17 mouse cellular contexts compared by ENCODE assay signal in genomic region chr8:57213982-57214930, GRCm38 (mm10).
A peak's percentile ranks its signal among the peaks of the same experiment; 100 is the strongest.
DNase-seq lines count a peak whose midpoint lies in the region; ATAC-seq and TF ChIP-seq lines count a peak whose summit lies in the region.
"Had no signal": no experiment of that assay in that cellular context is flagged by ENCODE, and none has a peak within 500 bp of the region (broad histone marks: within the 10 kb centered on the region; RNA-seq: fewer than 3 reads in every experiment).

No protein-coding gene starts in this region.

- no peak for TF ChIP-seq CTCF in liver, adult 2 months (IDR thresholded peaks at IDR 0.05; ENCODE audit: low read depth, low read length)

- no peaks in the 10 kb centered on the region for H3K79me2 ChIP-seq in liver, adult 2 months (ENCODE audit: control insufficient read depth, insufficient read depth, low read length)

- no peak overlapping the region for H3K4me2 ChIP-seq in liver, embryonic 12.5 days
- peak overlapping the region; percentile 49 for H3K4me2 ChIP-seq in heart, embryonic 11.5 days
- peak overlapping the region; percentile 37 for H3K4me2 ChIP-seq in limb, embryonic 14.5 days (replicated peaks; ENCODE audit: low read depth, low read length, severe bottlenecking)
- H3K4me2 ChIP-seq: hindbrain, embryonic 12.5 days; neural tube, embryonic 12.5 days had no signal

- 80% methylated on average over 31 of the region's 31 CpGs for WGBS in liver, adult 2 months
- 72% methylated on average over 31 of the region's 31 CpGs for WGBS in liver, embryonic 12.5 days (ENCODE audit: insufficient replicate concordance)
- 62% methylated on average over 31 of the region's 31 CpGs for WGBS in heart, embryonic 11.5 days (ENCODE audit: insufficient replicate concordance)
- WGBS in limb, embryonic 14.5 days = 35% methylated on average over 31 of the region's 31 CpGs

- ATAC-seq in liver, embryonic 12.5 days = no peak
- ATAC-seq in heart, embryonic 11.5 days (replicated peaks; ENCODE audit: insufficient number of reproducible peaks, low FRiP score, low TSS enrichment) = no peak
- ATAC-seq in limb, embryonic 14.5 days (ENCODE audit: low FRiP score, low read depth) = no peak; the same call in 1 of the 2 replicates
- ATAC-seq: forebrain, embryonic 16.5 days had no signal

- H3K9me3 ChIP-seq in liver, embryonic 12.5 days (replicated peaks) = no peaks in the 10 kb centered on the region
- H3K9me3 ChIP-seq in heart, embryonic 11.5 days (replicated peaks; ENCODE audit: control insufficient read depth, low read length) = no peaks in the 10 kb centered on the region
- H3K9me3 ChIP-seq in limb, embryonic 14.5 days (ENCODE audit: control insufficient read depth, low read length) = no peaks in the 10 kb centered on the region
- H3K9me3 ChIP-seq: G1E; hindbrain, embryonic 12.5 days; neural tube, embryonic 12.5 days had no signal

- H3K4me3 ChIP-seq in liver, adult 2 months (ENCODE audit: insufficient read depth, low read depth, low read length) = no peak overlapping the region
- no peak overlapping the region for H3K4me3 ChIP-seq in liver, embryonic 12.5 days
- H3K4me3 ChIP-seq in heart, embryonic 11.5 days (ENCODE audit: low read depth, low read length) = peak overlapping the region; percentile 16; the same call in 1 of the 2 replicates
- peak overlapping the region; percentile 14 for H3K4me3 ChIP-seq in limb, embryonic 14.5 days (replicated peaks; ENCODE audit: low read length)
- H3K4me3 ChIP-seq: hindbrain, embryonic 12.5 days; left cerebral cortex, adult 2 months; megakaryocyte, embryonic 14.5 days; neural tube, embryonic 12.5 days had no signal

- TF ChIP-seq POLR2A in liver, adult 2 months (IDR thresholded peaks at IDR 0.05; ENCODE audit: extremely low read depth, insufficient read depth, low read length) = no peak
- no peak for TF ChIP-seq POLR2A in limb, embryonic 14.5 days (IDR thresholded peaks at IDR 0.05; ENCODE audit: borderline replicate concordance, extremely low read depth, insufficient read depth, insufficient read length)

- no peaks in the 10 kb centered on the region for H3K4me1 ChIP-seq in liver, adult 2 months (ENCODE audit: control insufficient read depth, insufficient read depth, low read length)
- H3K4me1 ChIP-seq in liver, embryonic 12.5 days = no peaks in the 10 kb centered on the region
- peaks cover 4% of the 10 kb centered on the region for H3K4me1 ChIP-seq in heart, embryonic 11.5 days (ENCODE audit: control insufficient read depth, insufficient read depth, low read length)
- peaks cover 7% of the 10 kb centered on the region for H3K4me1 ChIP-seq in limb, embryonic 14.5 days (ENCODE audit: control insufficient read depth, insufficient read depth, low read length)
- H3K4me1 ChIP-seq: hindbrain, embryonic 12.5 days; megakaryocyte, embryonic 14.5 days; neural tube, embryonic 12.5 days had no signal

- H3K27me3 ChIP-seq in liver, adult 2 months (ENCODE audit: control insufficient read depth, insufficient read depth, low read length) = no peaks in the 10 kb centered on the region
- no peaks in the 10 kb centered on the region for H3K27me3 ChIP-seq in liver, embryonic 12.5 days (replicated peaks)
- H3K27me3 ChIP-seq in heart, embryonic 11.5 days (ENCODE audit: control insufficient read depth, insufficient read depth, low read length) = no peaks in the 10 kb centered on the region
- no peaks in the 10 kb centered on the region for H3K27me3 ChIP-seq in limb, embryonic 14.5 days (ENCODE audit: control insufficient read depth, insufficient read depth, low read length)
- H3K27me3 ChIP-seq: hindbrain, embryonic 12.5 days; megakaryocyte, embryonic 14.5 days; neural tube, embryonic 12.5 days had no signal

- H3K27ac ChIP-seq in liver, adult 2 months (replicated peaks; ENCODE audit: insufficient read depth, low read depth, low read length) = no peak overlapping the region
- no peak overlapping the region for H3K27ac ChIP-seq in liver, embryonic 12.5 days
- no peak overlapping the region for H3K27ac ChIP-seq in heart, embryonic 11.5 days (ENCODE audit: low read depth, low read length)
- no peak overlapping the region for H3K27ac ChIP-seq in limb, embryonic 14.5 days (replicated peaks; ENCODE audit: low read depth, low read length)
- H3K27ac ChIP-seq: hindbrain, embryonic 12.5 days; left cerebral cortex, adult 2 months; neural tube, embryonic 12.5 days had no signal

- peak; percentile 1 to 17 for DNase-seq in cerebellum, postnatal 10 days
- no peak for DNase-seq in cerebellum, adult 11 months
- peak; percentile 0 for DNase-seq in liver, adult 2 months (ENCODE audit: extremely low read depth, low read depth, low spot score)
- DNase-seq in limb, embryonic 14.5 days (ENCODE audit: low spot score) = peak; percentile 55
- DNase-seq in left cerebral cortex, adult 11 months (ENCODE audit: low spot score) = no peak
- DNase-seq in urinary bladder, postnatal 4 days (ENCODE audit: low spot score in 2 of 2) = no peak
- DNase-seq: adrenal gland, postnatal 25 days; cerebellum, postnatal 36 days; right cerebral cortex, postnatal 4 days had no signal

- no peak overlapping the region for H3K9ac ChIP-seq in liver, adult 2 months (ENCODE audit: low read depth, low read length)
- no peak overlapping the region for H3K9ac ChIP-seq in liver, embryonic 12.5 days
- H3K9ac ChIP-seq in heart, embryonic 11.5 days (ENCODE audit: low read depth, low read length) = no peak overlapping the region
- H3K9ac ChIP-seq in limb, embryonic 14.5 days (ENCODE audit: low read depth, low read length, severe bottlenecking) = 0 out of 2 replicates have a peak overlapping the region, but pooled peaks have one; percentile 22
- H3K9ac ChIP-seq: hindbrain, embryonic 12.5 days; neural tube, embryonic 12.5 days had no signal

- no peaks in the 10 kb centered on the region for H3K36me3 ChIP-seq in liver, adult 2 months (ENCODE audit: control insufficient read depth, insufficient read depth, low read length)
- no peaks in the 10 kb centered on the region for H3K36me3 ChIP-seq in liver, embryonic 12.5 days
- no peaks in the 10 kb centered on the region for H3K36me3 ChIP-seq in heart, embryonic 11.5 days (ENCODE audit: control insufficient read depth, insufficient read depth, low read length)
- H3K36me3 ChIP-seq in limb, embryonic 14.5 days (ENCODE audit: control insufficient read depth, insufficient read depth, low read length) = no peaks in the 10 kb centered on the region
- H3K36me3 ChIP-seq: G1E; hindbrain, embryonic 12.5 days; neural tube, embryonic 12.5 days had no signal

Comparison
In these comparisons a context has a peak if more than half of its experiments do, and no peak if none do; other contexts are left out.
1. DNase-seq: peak in cerebellum, postnatal 10 days (2 of 2), liver, adult 2 months (single experiment) and limb, embryonic 14.5 days (single experiment); none in cerebellum, adult 11 months (single experiment), left cerebral cortex, adult 11 months (single experiment) and urinary bladder, postnatal 4 days (0 of 2).
2. H3K4me3 ChIP-seq: peak in heart, embryonic 11.5 days (single experiment) and limb, embryonic 14.5 days (single experiment); none in liver, adult 2 months (single experiment) and liver, embryonic 12.5 days (single experiment).